Mouse (Mus musculus): ENCODE measurements around the gene Ccm2. TPM values are rescaled to one million over a fixed set of nuclear protein-coding genes. Genes with fewer than 3 reads are reported as not detected.

Gene Ccm2
- total and polyA plus RNA-seq, 3 experiments, result 30.4 to 34.5 (median 32.7) TPM

GRCm38 (mm10) chr11:6563201-6563600 lies 16.5 kb downstream of the Ccm2 start:
- dilution Hi-C loops (cut with MboI; ENCODE audit: extremely low pct_ligation_motif_present, extremely low pct_unique_long_range_greater_than_20kb, low sequenced_read_pairs), result no loop called here

GRCm38 (mm10) chr11:6566496-6566895 lies 19.8 kb downstream of the Ccm2 start:
- peaks cover 6 to 33% of the 10 kb centered on the region in 2 experiments; a peak in 3 of 4 replicates for H3K4me1 ChIP-seq (ENCODE audit: control insufficient read depth in 1 of 2, insufficient read depth in 2 of 2)
- H3K79me2 ChIP-seq (replicated peaks; ENCODE audit: control insufficient read depth, extremely low read depth, insufficient read depth, poor library complexity, severe bottlenecking), result peaks cover under 1% of the 10 kb centered on the region; the same call in 1 of the 2 replicates
- no peak overlapping the region for H3K4me3 ChIP-seq (replicated peaks in 1 of 3; ENCODE audit: low read depth in 2 of 3, low read length in 2 of 3, poor library complexity in 1 of 3)
- no peaks in the 10 kb centered on the region for H3K9me3 ChIP-seq (replicated peaks; ENCODE audit: low read length)
- H3K36me3 ChIP-seq (replicated peaks in 1 of 2; ENCODE audit: control insufficient read depth in 1 of 2, insufficient read depth in 1 of 2, low read length in 1 of 2), result peaks cover 8 to 79% of the 10 kb centered on the region in 2 experiments
- dilution Hi-C loops (cut with MboI; ENCODE audit: extremely low pct_ligation_motif_present, extremely low pct_unique_long_range_greater_than_20kb, low sequenced_read_pairs), result no loop called here
- no peak overlapping the region for H3K9ac ChIP-seq (ENCODE audit: insufficient read depth, low read depth)
- no peak for TF ChIP-seq ELF1 (IDR thresholded peaks at IDR 0.05; ENCODE audit: low read depth, low read length)
- TF ChIP-seq MAZ (IDR thresholded peaks at IDR 0.05; ENCODE audit: low read depth, low read length), result no peak
- TF ChIP-seq ZC3H11A (IDR thresholded peaks at IDR 0.05; ENCODE audit: low read depth, low read length), result no peak
- in situ Hi-C loops (cut with MboI; ENCODE audit: low pct_ligation_motif_present, low pct_unique_long_range_greater_than_20kb, low sequenced_read_pairs), result no loop called here
- H3K27ac ChIP-seq (ENCODE audit: insufficient read depth, low read depth), result no peak overlapping the region
- H3K27me3 ChIP-seq (replicated peaks), result no peaks in the 10 kb centered on the region
- no peak for DNase-seq (ENCODE audit: extremely low read depth)
- H3K4me2 ChIP-seq (ENCODE audit: insufficient read depth, low read depth, poor library complexity, severe bottlenecking), result no peak overlapping the region

More at GRCm38 (mm10) chr11:6563201-6563600, 16.5 kb downstream of the Ccm2 start:
- H3K9me3 ChIP-seq (replicated peaks; ENCODE audit: low read length), result no peaks in the 10 kb centered on the region
- no peak overlapping the region for H3K27ac ChIP-seq (ENCODE audit: insufficient read depth, low read depth)
- no peak overlapping the region for H3K9ac ChIP-seq (ENCODE audit: insufficient read depth, low read depth)
- no peaks in the 10 kb centered on the region for H3K27me3 ChIP-seq (replicated peaks)
- H3K79me2 ChIP-seq (replicated peaks; ENCODE audit: control insufficient read depth, extremely low read depth, insufficient read depth, poor library complexity, severe bottlenecking), result peaks cover 10% of the 10 kb centered on the region
- no peak overlapping the region for H3K4me3 ChIP-seq (replicated peaks in 1 of 3; ENCODE audit: low read depth in 2 of 3, low read length in 2 of 3, poor library complexity in 1 of 3)
- peaks cover 12 to 58% of the 10 kb centered on the region in 2 experiments for H3K4me1 ChIP-seq (ENCODE audit: control insufficient read depth in 1 of 2, insufficient read depth in 2 of 2)
- H3K36me3 ChIP-seq (replicated peaks in 1 of 2; ENCODE audit: control insufficient read depth in 1 of 2, insufficient read depth in 1 of 2, low read length in 1 of 2), result peaks cover 4 to 53% of the 10 kb centered on the region in 2 experiments
- no peak for DNase-seq (ENCODE audit: extremely low read depth)
- no peak overlapping the region for H3K4me2 ChIP-seq (ENCODE audit: insufficient read depth, low read depth, poor library complexity, severe bottlenecking)
- in situ Hi-C loops (cut with MboI; ENCODE audit: low pct_ligation_motif_present, low pct_unique_long_range_greater_than_20kb, low sequenced_read_pairs), result no loop called here
- TF ChIP-seq MAX (IDR thresholded peaks at IDR 0.05; ENCODE audit: low read length) (no peak), SIN3A (IDR thresholded peaks at IDR 0.05; ENCODE audit: low read length) (no peak), ZC3H11A (IDR thresholded peaks at IDR 0.05; ENCODE audit: low read depth, low read length) (no peak), ELF1 (IDR thresholded peaks at IDR 0.05; ENCODE audit: low read depth, low read length) (no peak), ETS1 (conservative IDR thresholded peaks at IDR 0.05; ENCODE audit: low read depth, low read length) (no peak), MEF2A (IDR thresholded peaks at IDR 0.05; ENCODE audit: borderline replicate concordance, low read depth, low read length) (no peak), SMC3 (IDR thresholded peaks at IDR 0.05; ENCODE audit: low read depth, low read length) (no peak), HCFC1 (IDR thresholded peaks at IDR 0.05; ENCODE audit: low read depth, low read length) (no peak), ZMIZ1 (IDR thresholded peaks at IDR 0.05; ENCODE audit: low read depth, low read length) (no peak), PAX5 (IDR thresholded peaks at IDR 0.05; ENCODE audit: low read length) (no peak), KAT2A (IDR thresholded peaks at IDR 0.05; ENCODE audit: insufficient replicate concordance, low read length) (no peak), TBP (conservative IDR thresholded peaks at IDR 0.05; ENCODE audit: low read depth, low read length) (no peak), RCOR1 (conservative IDR thresholded peaks at IDR 0.05; ENCODE audit: low read depth, low read length) (no peak), NELFE (IDR thresholded peaks at IDR 0.05; ENCODE audit: low read depth, low read length) (no peak), RAD21 (IDR thresholded peaks at IDR 0.05; ENCODE audit: low read depth, low read length) (no peak), BHLHE40 (IDR thresholded peaks at IDR 0.05; ENCODE audit: low read depth, low read length) (no peak), GABPA (IDR thresholded peaks at IDR 0.05; ENCODE audit: insufficient replicate concordance, low read depth, low read length) (no peak), POLR2A (IDR thresholded peaks at IDR 0.05; ENCODE audit: low read depth, low read length) (no peak)
